Mouse (Mus musculus): ENCODE results near the gene Sfrp4. TPM values are rescaled to one million over a fixed set of nuclear protein-coding genes. Genes with fewer than 3 reads are reported as not detected.

The Sfrp4 gene
- polyA plus RNA-seq, 1 experiment = 0.07 TPM

DNA sequence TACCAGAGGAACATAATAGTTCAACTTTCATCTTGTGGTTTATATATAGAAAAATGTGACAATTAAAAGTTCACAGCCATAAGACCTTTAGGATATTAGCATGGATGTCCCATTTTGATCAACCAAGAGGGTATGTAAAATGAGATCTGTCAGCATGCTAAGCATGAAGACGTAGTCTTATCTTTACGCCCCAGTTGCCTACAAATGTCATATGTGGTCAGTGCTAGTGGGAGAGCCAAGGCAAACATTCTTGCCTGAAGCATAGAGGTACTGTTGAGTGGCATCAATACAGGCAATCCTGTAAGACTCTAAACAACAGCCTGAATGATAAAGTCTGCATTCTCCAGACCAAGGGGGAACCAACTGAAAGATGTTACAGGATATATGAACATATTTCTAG, 29.5 kb downstream of the Sfrp4 start:
- TF ChIP-seq POLR2A (IDR thresholded peaks at IDR 0.05; ENCODE audit: low read depth, low read length) (no peak), CTCF (IDR thresholded peaks at IDR 0.05; ENCODE audit: extremely low read depth, insufficient read depth, insufficient read length, insufficient replicate concordance) (no peak)
- Histone ChIP-seq H3K4me3 (ENCODE audit: extremely low read depth, insufficient read depth, insufficient read length) (no peak overlapping the region), H3K27me3 (ENCODE audit: control insufficient read depth, insufficient read depth, low read length) (no peaks in the 10 kb centered on the region), H3K27ac (ENCODE audit: insufficient read depth, low read length) (no peak overlapping the region), H3K4me1 (ENCODE audit: control insufficient read depth, insufficient read depth, insufficient read length) (no peaks in the 10 kb centered on the region), H3K36me3 (ENCODE audit: control insufficient read depth, insufficient read depth, low read length) (no peaks in the 10 kb centered on the region)
- WGBS = 79% methylated on average over 2 of the region's 2 CpGs
- DNase-seq (ENCODE audit: low read depth in 1 of 2, low spot score in 2 of 2) = no peak

GRCm38 (mm10) chr13:19668355-19669140, 45.6 kb downstream of the Sfrp4 start:
- H3K4me1 ChIP-seq (ENCODE audit: control insufficient read depth, insufficient read depth, insufficient read length) = no peaks in the 10 kb centered on the region
- H3K27me3 ChIP-seq (ENCODE audit: control insufficient read depth, insufficient read depth, low read length) = no peaks in the 10 kb centered on the region; the same call in 1 of the 2 replicates
- WGBS = 89% methylated on average over 4 of the region's 4 CpGs
- TF ChIP-seq CTCF (IDR thresholded peaks at IDR 0.05; ENCODE audit: extremely low read depth, insufficient read depth, insufficient read length, insufficient replicate concordance) = no peak
- no peak for TF ChIP-seq POLR2A (IDR thresholded peaks at IDR 0.05; ENCODE audit: low read depth, low read length)
- H3K27ac ChIP-seq (ENCODE audit: insufficient read depth, low read length) = no peak overlapping the region
- no peaks in the 10 kb centered on the region for H3K36me3 ChIP-seq (ENCODE audit: control insufficient read depth, insufficient read depth, low read length)
- no peak overlapping the region for H3K4me3 ChIP-seq (ENCODE audit: extremely low read depth, insufficient read depth, insufficient read length)
- no peak for DNase-seq (ENCODE audit: low read depth in 1 of 2, low spot score in 2 of 2)

- 94% methylated on average over 3 of the region's 3 CpGs for WGBS
- H3K27me3 ChIP-seq (ENCODE audit: control insufficient read depth, insufficient read depth, low read length) = no peaks in the 10 kb centered on the region
- no peak overlapping the region for H3K27ac ChIP-seq (ENCODE audit: insufficient read depth, low read length)
- no peaks in the 10 kb centered on the region for H3K4me1 ChIP-seq (ENCODE audit: control insufficient read depth, insufficient read depth, insufficient read length)
- DNase-seq (ENCODE audit: low read depth in 1 of 2, low spot score in 2 of 2) = no peak
- no peak overlapping the region for H3K4me3 ChIP-seq (ENCODE audit: extremely low read depth, insufficient read depth, insufficient read length)
- TF ChIP-seq POLR2A (IDR thresholded peaks at IDR 0.05; ENCODE audit: low read depth, low read length) (no peak), CTCF (IDR thresholded peaks at IDR 0.05; ENCODE audit: extremely low read depth, insufficient read depth, insufficient read length, insufficient replicate concordance) (no peak)
- H3K36me3 ChIP-seq (ENCODE audit: control insufficient read depth, insufficient read depth, low read length) = no peaks in the 10 kb centered on the region
Measured at GRCm38 (mm10) chr13:19674025-19674424, 51.1 kb downstream of the Sfrp4 start.

- no peaks in the 10 kb centered on the region for H3K27me3 ChIP-seq (ENCODE audit: control insufficient read depth, insufficient read depth, low read length)
- no peak for TF ChIP-seq CTCF (IDR thresholded peaks at IDR 0.05; ENCODE audit: extremely low read depth, insufficient read depth, insufficient read length, insufficient replicate concordance)
- no peak for TF ChIP-seq POLR2A (IDR thresholded peaks at IDR 0.05; ENCODE audit: low read depth, low read length)
- H3K4me3 ChIP-seq (ENCODE audit: extremely low read depth, insufficient read depth, insufficient read length) = no peak overlapping the region
- no peaks in the 10 kb centered on the region for H3K36me3 ChIP-seq (ENCODE audit: control insufficient read depth, insufficient read depth, low read length)
- DNase-seq (ENCODE audit: low read depth in 1 of 2, low spot score in 2 of 2) = no peak
- H3K27ac ChIP-seq (ENCODE audit: insufficient read depth, low read length) = no peak overlapping the region
- no peaks in the 10 kb centered on the region for H3K4me1 ChIP-seq (ENCODE audit: control insufficient read depth, insufficient read depth, insufficient read length)
Measured at GRCm38 (mm10) chr13:19674601-19675000, 51.7 kb downstream of the Sfrp4 start.

Other genes starting within 250 kb of the Sfrp4 start
- 9.7 and 11.0 TPM in 2 replicates for gene Stard3nl, start 227.3 kb upstream of the Sfrp4 start, polyA plus RNA-seq (2012; rRNA removed)
- 6.5 and 7.8 TPM in 2 replicates for gene Epdr1, start 3.2 kb upstream of the Sfrp4 start, polyA plus RNA-seq (2012; rRNA removed)
- not detected in 2 replicates for gene Nme8, start 74.7 kb downstream of the Sfrp4 start, polyA plus RNA-seq (2012; rRNA removed)
- gene Gpr141, start 201.2 kb downstream of the Sfrp4 start, polyA plus RNA-seq (2012; rRNA removed) = 1.9 and 2.5 TPM in 2 replicates